Mouse (Mus musculus): Measurements from ENCODE around the gene Trmt10b.

Trmt10b gene

GRCm38 (mm10) chr4:45296662-45297564, at the start of gene Trmt10b:
Gene Trmt10b, plus strand, starts transcription at chr4:45297127.
- in situ Hi-C loops (cut with MboI, MseI), result no loop called here

GRCm38 (mm10) chr4:45251265-45251664, 45.7 kb upstream of the Trmt10b start:
- in situ Hi-C loops (cut with MboI, MseI), result no loop called here

GRCm38 (mm10) chr4:45252861-45253262, 44.1 kb upstream of the Trmt10b start:
- in situ Hi-C loops (cut with MboI, MseI), result no loop called here

- in situ Hi-C loops (cut with MboI, MseI), result no loop called here
Measured at GRCm38 (mm10) chr4:45253839-45254601, 42.9 kb upstream of the Trmt10b start.

GRCm38 (mm10) chr4:45259232-45259832, 37.6 kb upstream of the Trmt10b start:
- in situ Hi-C loops (cut with MboI, MseI), result no loop called here

GRCm38 (mm10) chr4:45261551-45261950, 35.4 kb upstream of the Trmt10b start:
- in situ Hi-C loops (cut with MboI, MseI), result no loop called here

GRCm38 (mm10) chr4:45267883-45268282, 29.0 kb upstream of the Trmt10b start:
- in situ Hi-C loops (cut with MboI, MseI), result no loop called here

DNA sequence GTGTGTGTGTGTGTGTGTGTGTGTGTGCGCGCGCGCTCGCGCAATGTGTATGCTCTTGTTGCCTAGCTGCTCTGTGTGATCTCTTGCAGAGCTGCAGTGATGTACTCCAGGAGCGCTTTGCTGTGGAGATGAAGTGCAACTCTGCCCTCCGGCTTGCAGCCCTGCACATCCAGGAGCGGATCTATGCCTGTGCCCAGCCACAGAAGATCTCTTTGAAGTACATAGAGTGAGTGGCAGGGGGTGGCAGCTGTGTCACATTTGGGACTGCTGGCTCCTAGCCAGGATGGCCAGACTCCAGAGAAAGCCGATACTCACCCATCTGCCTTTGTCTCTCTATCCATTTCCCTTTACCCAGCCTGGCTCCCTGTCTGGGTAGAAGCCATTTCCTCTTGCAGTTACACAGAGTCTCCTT, 25.9 kb upstream of the Trmt10b start:
- in situ Hi-C loops (cut with MboI, MseI), result no loop called here

DNA sequence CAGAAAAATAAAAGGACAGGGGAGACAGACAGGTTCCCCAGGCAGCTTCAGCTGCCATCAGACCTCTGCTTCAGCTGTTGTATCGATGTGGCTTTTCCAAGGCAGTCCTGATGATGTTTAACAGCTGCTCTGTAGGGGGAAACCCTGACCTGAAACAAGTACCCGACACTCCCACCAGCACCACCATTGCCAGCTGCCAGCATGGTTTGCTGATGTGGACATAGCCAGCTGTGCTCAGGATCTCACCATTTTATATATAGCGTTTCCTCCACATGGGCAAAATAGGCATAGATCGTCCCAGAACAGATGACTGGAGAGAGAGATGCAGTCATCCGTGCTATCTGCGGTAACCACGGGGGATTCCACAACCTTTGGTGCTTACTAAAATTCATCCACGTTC, 21.2 kb upstream of the Trmt10b start:
- in situ Hi-C loops (cut with MboI, MseI), result loop anchor here (5.0 kb wide), 1 partner anchor 173 kb away; no protein-coding TSS in a partner anchor

- in situ Hi-C loops (cut with MboI, MseI), result loop anchor here (5.0 kb wide), 1 partner anchor 177 kb away; no protein-coding TSS in a partner anchor
Measured at GRCm38 (mm10) chr4:45279292-45279691, 17.6 kb upstream of the Trmt10b start.

DNA sequence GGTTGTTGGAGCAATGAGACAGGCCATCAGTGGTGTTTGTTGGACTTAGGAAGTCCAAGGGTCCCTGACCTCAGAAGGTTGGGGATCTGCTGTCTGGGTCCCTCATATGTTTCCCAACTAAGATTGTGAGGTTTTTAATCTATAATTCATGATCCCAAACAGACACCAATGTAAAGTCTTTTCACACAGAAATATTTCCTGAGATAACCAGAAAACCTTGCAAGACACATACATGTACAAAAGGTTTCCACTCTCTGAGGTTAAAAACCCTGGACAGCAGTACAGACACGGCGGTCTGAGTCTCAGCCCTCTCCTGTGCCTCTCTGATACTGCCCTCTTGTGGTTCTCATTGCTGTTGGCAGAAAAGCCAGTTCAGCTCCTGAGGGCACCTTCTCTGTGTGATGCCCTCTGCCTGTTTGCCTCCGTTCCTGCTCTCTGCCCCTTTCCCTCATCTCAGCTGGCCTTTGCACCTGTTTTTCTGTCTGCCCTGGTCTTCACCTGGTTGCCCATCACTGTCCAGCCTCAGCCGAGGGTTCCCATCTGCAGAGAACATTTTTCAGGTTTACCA, 16.9 kb upstream of the Trmt10b start:
- in situ Hi-C loops (cut with MboI, MseI), result loop anchor here (5.0 to 10.0 kb wide), 2 partner anchors 155 to 178 kb away; no protein-coding TSS in a partner anchor

DNA sequence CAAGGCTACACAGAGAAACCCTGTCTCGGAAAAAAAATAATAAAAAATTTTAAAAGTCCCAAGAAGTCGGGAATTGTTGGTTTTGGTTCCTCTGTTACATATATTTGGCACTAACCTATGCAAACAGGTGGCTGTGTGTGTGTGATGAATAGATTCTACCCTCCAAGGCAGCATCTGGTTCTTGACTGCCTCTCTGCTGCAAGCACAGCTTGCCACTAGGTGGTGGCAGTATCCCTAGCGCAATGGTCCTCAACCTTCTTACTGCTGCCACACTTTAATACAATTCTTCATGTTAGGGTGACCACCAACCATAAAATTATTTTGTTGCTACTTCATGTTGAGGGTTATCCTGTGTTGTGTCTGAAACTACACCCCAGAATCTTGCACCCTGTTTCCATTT, 10.6 kb upstream of the Trmt10b start:
- in situ Hi-C loops (cut with MboI, MseI), result loop anchor here (10.0 kb wide), 1 partner anchor 162 kb away; no protein-coding TSS in a partner anchor

DNA sequence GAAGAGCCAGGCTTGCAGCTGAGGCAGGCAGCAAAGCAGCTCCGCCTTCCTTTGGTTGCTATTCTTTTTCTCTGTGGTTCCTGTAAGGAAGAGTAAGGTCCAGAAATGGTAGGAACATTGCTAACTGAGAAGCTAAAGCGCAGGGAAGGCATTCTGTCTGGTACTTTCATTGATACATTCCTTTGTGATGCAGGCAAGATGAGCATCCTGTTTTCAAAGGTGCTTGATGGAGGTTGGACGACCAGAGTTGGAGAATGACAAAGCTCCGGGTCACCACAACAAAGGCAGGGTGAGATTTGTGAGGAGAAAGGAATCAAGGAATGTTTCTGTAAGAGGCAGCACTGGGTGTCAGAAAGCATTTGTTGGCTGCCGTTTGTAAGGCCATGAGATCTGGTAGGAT, 9.0 kb upstream of the Trmt10b start:
- in situ Hi-C loops (cut with MboI, MseI), result loop anchor here (10.0 kb wide), 1 partner anchor 163 kb away; no protein-coding TSS in a partner anchor

- in situ Hi-C loops (cut with MboI, MseI), result no loop called here
Measured at GRCm38 (mm10) chr4:45305536-45305935, 8.6 kb downstream of the Trmt10b start.

DNA sequence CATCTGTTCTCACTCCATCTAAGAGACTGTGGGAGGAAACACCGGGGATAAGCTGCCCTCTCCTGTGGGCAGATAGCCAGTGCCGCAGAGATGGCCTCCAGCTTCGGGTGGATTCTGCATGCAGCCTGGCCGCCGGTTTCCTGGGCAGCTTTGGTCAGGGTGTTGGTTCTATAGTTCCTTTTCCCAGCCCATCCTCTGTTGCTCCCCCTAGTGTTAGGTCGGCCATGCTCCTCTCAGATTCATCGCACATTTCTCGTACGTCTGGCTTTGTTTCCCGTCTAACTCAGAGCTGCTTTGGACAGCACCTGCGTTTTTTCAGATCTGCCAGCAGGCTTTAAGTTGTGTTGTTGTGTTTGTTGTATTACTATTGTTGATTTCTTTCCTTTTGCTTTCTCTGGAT, 11.1 kb downstream of the Trmt10b start:
- in situ Hi-C loops (cut with MboI, MseI), result no loop called here

DNA sequence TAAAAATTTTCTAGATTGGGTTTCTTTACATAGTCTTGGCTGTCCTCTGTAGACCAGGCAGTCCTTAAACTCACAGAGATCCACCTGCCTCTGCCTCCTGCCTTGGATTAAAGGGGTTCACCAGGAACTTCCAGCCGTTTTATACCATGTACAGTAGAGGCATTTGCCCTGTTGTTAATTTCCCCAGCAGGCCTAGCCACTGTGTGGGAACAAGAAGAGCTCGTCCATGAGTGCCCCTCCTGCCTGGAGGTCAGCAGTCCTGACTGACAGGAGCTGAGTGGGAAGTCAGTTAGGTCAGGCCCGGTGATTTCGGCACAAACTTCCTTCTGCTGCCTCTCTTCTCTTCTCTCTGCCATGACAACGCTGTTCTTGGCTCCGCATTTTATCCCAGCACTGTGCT, 11.7 kb downstream of the Trmt10b start:
- in situ Hi-C loops (cut with MboI, MseI), result no loop called here

DNA sequence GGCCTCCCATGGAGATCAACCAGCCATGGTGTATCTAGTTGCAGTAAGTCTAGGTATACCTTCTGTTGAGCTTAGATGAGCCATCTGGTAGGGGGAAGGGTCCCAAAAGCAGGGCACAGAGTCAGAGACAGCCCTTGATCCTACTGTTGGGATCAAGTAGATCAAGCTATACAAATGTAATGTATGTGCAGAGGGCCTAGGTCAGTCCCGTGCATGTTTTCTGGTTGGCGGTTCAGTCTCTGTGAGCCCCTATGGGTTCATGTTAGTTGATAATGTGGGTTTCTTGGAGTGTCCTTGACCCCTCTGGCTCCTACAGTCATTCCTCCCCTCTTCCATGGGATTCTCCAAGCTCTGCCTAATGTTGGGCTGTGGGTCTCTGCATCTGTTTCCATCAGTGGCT, 14.1 kb downstream of the Trmt10b start:
- in situ Hi-C loops (cut with MboI, MseI), result loop anchor here (10.0 kb wide), 1 partner anchor 296 kb away; the partner anchor contains the start of genes Polr1e and Zbtb5

- in situ Hi-C loops (cut with MboI, MseI), result no loop called here
Measured at GRCm38 (mm10) chr4:45320159-45320816, 23.4 kb downstream of the Trmt10b start.

DNA sequence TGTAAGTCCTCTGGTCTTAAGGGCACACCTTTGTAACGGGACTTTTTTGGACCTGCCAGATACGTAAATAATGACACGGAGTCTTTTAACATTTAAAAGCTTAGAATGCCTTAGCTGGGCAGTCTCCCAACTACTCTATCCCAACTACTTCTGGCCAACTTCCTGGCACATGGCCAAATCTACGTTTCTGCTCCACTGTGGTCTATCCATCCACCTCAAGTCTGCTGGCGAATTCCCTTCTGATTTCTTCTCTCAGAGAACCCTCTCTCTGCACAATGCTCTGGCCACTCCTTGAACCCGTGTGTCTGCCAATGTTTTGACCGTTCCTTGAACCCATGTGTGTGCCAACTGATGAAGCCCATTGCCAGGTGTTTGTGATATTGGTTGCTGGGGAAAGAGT, 34.2 kb downstream of the Trmt10b start:
- in situ Hi-C loops (cut with MboI, MseI), result no loop called here

DNA sequence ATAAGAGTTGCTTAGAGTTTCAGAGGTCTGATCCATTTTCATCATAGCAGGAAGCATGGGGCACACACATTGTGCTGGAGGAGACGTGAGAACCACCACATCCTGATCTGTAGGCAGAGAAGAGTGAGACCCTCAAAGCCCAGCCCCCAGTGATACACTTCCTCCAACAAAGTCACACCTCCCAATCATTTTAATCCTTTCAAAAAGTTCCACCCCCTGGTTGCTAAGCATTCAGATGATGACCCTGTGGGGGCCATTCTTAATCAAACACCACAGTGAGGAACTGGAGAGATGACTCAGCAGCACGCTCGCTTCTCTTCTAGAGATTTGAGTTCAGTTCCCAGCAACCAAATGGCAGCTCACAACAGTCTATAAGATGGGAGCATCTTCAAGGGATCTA, 35.5 kb downstream of the Trmt10b start:
- in situ Hi-C loops (cut with MboI, MseI), result no loop called here

DNA sequence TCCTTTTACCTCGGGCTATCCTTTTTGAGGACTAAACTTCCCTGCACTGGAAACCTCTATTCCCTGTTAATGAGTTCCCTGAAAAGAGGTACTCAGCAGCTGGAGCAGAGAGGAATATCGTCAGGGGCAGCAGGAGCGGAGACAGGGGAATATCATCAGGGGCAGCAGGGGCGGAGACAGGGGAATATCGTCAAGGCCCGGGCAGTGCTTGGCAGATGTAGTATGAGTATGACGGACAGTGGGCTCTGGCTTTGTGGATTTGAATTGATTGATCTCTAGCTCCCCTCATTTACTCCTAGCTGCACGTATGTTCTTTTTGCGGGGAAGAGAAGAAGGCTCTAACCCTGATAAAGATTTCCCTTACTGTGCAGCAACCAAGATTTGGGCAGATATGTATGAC, 44.3 kb downstream of the Trmt10b start:
- in situ Hi-C loops (cut with MboI, MseI), result no loop called here

Data from T-helper 2 cell (primary cell).